Mouse (Mus musculus) hindbrain, embryonic 16.5 days (tissue): ENCODE results near the gene Atp6v1g1. TPM values are rescaled to one million over a fixed set of nuclear protein-coding genes. Genes with fewer than 3 reads are reported as not detected.

Experiments used
- ATAC-seq: fragments of 200-750 bp; cut with Nextera tagmentation; 2 replicates; pipeline ENCODE4 v1.8.0; 2017; ENCODE audit warnings: moderate TSS enrichment, moderate library complexity
- H3K27ac ChIP-seq: fragments of 300-500 bp; sonication (generic); 2 replicates; pipeline ENCODE4 v1.5.1; 2014; ENCODE audit warnings: low read depth, mild to moderate bottlenecking, control low read depth, low read length, moderate library complexity
- H3K27me3 ChIP-seq: fragments of 300-500 bp; sonication (generic); replicated peaks from 2 replicates; pipeline ENCODE4 v1.6.1; 2014; ENCODE audit warnings: low read length; ENCODE audit not compliant: control insufficient read depth, insufficient read depth
- H3K36me3 ChIP-seq: fragments of 300-500 bp; sonication (generic); 2 replicates; pipeline ENCODE4 v1.6.1; 2014; ENCODE audit warnings: mild to moderate bottlenecking, low read length, moderate library complexity, mixed read lengths; ENCODE audit not compliant: control insufficient read depth, insufficient read depth
- H3K4me1 ChIP-seq: fragments of 300-500 bp; sonication (generic); 2 replicates; pipeline ENCODE4 v1.6.1; 2014; ENCODE audit warnings: low read depth, low read length; ENCODE audit not compliant: control insufficient read depth, insufficient read depth
- H3K4me2 ChIP-seq: fragments of 300-500 bp; sonication (generic); 2 replicates; pipeline ENCODE4 v1.6.1; 2014; ENCODE audit warnings: mild to moderate bottlenecking, low read length, control low read depth, moderate library complexity
- H3K4me3 ChIP-seq: fragments of 300-500 bp; sonication (generic); 2 replicates; pipeline ENCODE4 v1.5.1; 2014; ENCODE audit warnings: mild to moderate bottlenecking, low read length, control low read depth, moderate library complexity
- H3K9ac ChIP-seq: fragments of 300-500 bp; sonication (generic); 2 replicates; pipeline ENCODE4 v1.6.1; 2014; ENCODE audit warnings: low read depth, mild to moderate bottlenecking, control low read depth, low read length, moderate library complexity
- H3K9me3 ChIP-seq: fragments of 300-500 bp; sonication (generic); 2 replicates; pipeline ENCODE4 v1.6.1; 2014; ENCODE audit warnings: mild to moderate bottlenecking, low read length, moderate library complexity; ENCODE audit not compliant: control insufficient read depth
- WGBS: fragments of 180-500 bp; shearing (Covaris S2); extraction: QIAGEN DNeasy Blood & Tissue Kit; methylation state at CpG from one replicate; pipeline ENCODE4 v1.1.7; 2014; 5-methylcytosine and 5-hydroxymethylcytosine counted together
- polyA plus RNA-seq: library from polyadenylated mRNA; unstranded; fragments of >200 nt; fragmentation: Nextera tagmentation; extraction: Ambion mirVana; gene quantifications from 2 replicates; pipeline ENCODE4 v1.2.1, GENCODE M21; 2015

Gene Atp6v1g1
- polyA plus RNA-seq, 1 experiment from 2014 or later = 410 TPM

- ATAC-seq = no peak
- no peak overlapping the region for H3K4me2 ChIP-seq
- H3K36me3 ChIP-seq = no peaks in the 10 kb centered on the region
- WGBS = 74% methylated on average over 10 of the region's 10 CpGs
- no peak overlapping the region for H3K9ac ChIP-seq
- no peaks in the 10 kb centered on the region; the same call in 1 of the 2 replicates for H3K4me1 ChIP-seq
- no peak overlapping the region for H3K27ac ChIP-seq
- H3K27me3 ChIP-seq = no peaks in the 10 kb centered on the region
- H3K4me3 ChIP-seq = no peak overlapping the region
- no peaks in the 10 kb centered on the region for H3K9me3 ChIP-seq
Measured at GRCm38 (mm10) chr4:63585216-63585615, 40.6 kb downstream of the Atp6v1g1 start.

DNA sequence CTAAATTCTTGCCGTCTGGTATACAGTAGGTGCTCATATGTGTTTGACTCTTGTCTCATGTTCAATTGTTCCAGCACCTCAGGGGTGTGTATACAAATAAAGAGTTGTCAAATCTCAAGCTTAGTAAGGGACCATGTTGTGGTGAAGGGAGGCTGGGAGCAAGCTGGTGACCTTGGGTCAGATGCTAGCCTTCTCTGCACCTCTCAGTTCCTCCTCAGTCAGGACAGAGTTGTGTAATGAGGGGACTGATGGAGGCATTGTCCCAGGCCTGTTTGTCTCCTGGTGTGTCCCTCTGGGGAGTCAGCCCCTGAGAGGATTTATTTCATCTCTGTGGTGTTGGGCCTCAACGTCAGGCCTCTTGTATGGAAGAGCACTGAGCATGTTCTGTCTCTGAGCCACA, 41.7 kb downstream of the Atp6v1g1 start:
- no peak overlapping the region for H3K9ac ChIP-seq
- H3K4me2 ChIP-seq = no peak overlapping the region
- no peaks in the 10 kb centered on the region for H3K36me3 ChIP-seq
- no peaks in the 10 kb centered on the region for H3K9me3 ChIP-seq
- no peak for ATAC-seq
- H3K4me3 ChIP-seq = no peak overlapping the region
- 80% methylated on average over 2 of the region's 2 CpGs for WGBS
- H3K4me1 ChIP-seq = no peaks in the 10 kb centered on the region
- H3K27ac ChIP-seq = no peak overlapping the region
- H3K27me3 ChIP-seq = no peaks in the 10 kb centered on the region

- H3K9me3 ChIP-seq = no peaks in the 10 kb centered on the region
- H3K27ac ChIP-seq = no peak overlapping the region
- H3K9ac ChIP-seq = no peak overlapping the region
- H3K36me3 ChIP-seq = no peaks in the 10 kb centered on the region
- no peak for ATAC-seq
- H3K4me1 ChIP-seq = no peaks in the 10 kb centered on the region
- H3K4me3 ChIP-seq = no peak overlapping the region
- WGBS = 90% methylated on average over 7 of the region's 7 CpGs
- no peaks in the 10 kb centered on the region for H3K27me3 ChIP-seq
- no peak overlapping the region for H3K4me2 ChIP-seq
Measured at GRCm38 (mm10) chr4:63589987-63590386, 45.4 kb downstream of the Atp6v1g1 start.

DNA sequence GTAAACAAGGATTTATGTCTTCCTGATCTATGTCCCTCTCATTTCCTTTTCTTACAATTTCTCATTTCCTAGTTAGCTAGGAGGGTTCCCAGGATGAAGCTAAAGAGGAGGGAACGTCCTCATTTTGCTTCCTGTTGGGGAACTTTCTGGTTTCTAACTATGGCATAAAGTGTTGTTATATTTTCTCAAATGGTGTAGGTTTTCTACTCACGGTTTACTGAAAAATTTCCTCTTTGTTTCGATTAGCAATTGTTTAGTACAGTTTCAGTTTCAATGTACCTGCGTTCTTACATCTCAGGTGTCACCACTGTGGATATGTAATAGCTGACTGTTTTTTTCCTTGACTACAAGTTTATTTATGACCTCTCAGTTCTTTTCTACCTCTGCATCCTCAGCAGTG, 46.0 kb downstream of the Atp6v1g1 start:
- Histone ChIP-seq H3K27ac (no peak overlapping the region), H3K4me1 (no peaks in the 10 kb centered on the region), H3K9ac (no peak overlapping the region), H3K4me3 (no peak overlapping the region), H3K4me2 (no peak overlapping the region), H3K27me3 (no peaks in the 10 kb centered on the region), H3K9me3 (no peaks in the 10 kb centered on the region), H3K36me3 (no peaks in the 10 kb centered on the region)
- 86% methylated on average over 4 of the region's 4 CpGs for WGBS
- ATAC-seq = no peak

DNA sequence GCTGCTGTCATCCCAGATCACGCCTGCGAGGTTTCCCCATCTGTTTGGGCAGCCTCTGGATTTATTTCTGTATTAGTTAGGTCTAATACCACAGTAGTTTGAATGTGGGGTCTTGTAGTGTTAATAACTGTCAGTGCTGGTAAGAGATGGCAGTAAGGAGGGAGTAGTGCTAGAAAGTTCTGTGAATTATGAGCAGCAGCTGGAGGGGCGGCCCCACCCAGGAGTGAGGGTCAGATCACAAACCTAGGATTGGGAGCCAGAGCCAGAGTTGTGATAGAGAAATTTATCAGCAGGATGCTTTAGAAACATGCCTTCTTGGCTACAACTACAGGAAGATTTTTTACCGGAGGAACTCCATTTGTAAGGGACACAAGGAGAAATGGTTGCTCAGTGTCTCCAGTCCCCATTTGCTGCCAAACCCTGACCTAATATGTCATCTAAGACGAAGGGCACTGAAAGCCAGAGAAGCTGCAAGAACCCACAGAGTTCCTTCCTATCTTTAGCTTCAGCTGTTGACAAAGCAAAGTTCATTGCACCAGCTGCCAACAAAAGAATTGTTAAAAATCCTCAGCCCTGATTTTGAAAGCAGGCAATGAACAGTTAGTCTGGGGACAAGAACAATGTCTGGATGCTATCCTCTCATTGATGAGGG, 50.0 kb downstream of the Atp6v1g1 start:
- no peak for ATAC-seq

DNA sequence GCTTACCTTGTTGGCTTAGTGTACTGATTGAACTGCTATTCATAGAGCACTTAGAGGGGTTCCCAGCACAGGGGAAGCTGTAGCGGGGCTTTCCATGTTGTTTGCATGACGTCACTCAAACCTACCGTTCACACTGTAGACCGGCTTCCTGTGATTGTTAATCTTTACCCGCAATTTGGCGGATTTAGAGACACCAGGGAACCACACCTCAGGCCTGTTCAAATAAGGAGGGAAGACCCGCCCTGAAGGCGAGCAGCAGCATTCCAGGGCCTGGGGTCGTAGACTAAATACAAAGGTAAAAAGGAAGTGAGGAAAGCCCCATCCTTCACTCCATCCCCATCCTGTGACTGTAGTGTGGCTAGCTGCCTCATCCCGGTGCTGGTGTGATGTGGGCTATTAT, 50.7 kb downstream of the Atp6v1g1 start:
- Histone ChIP-seq H3K9me3 (no peaks in the 10 kb centered on the region), H3K36me3 (no peaks in the 10 kb centered on the region), H3K4me3 (no peak overlapping the region), H3K4me2 (no peak overlapping the region), H3K4me1 (no peaks in the 10 kb centered on the region), H3K27ac (no peak overlapping the region), H3K27me3 (no peaks in the 10 kb centered on the region), H3K9ac (no peak overlapping the region)
- WGBS = 85% methylated on average over 10 of the region's 10 CpGs
- ATAC-seq = no peak

More for the DNA sequence above, 50.0 kb downstream of the Atp6v1g1 start:
- H3K4me2 ChIP-seq = no peak overlapping the region
- 76% methylated on average over 5 of the region's 5 CpGs for WGBS
- H3K9me3 ChIP-seq = no peaks in the 10 kb centered on the region
- H3K36me3 ChIP-seq = no peaks in the 10 kb centered on the region
- no peak overlapping the region for H3K9ac ChIP-seq
- H3K4me1 ChIP-seq = no peaks in the 10 kb centered on the region
- H3K27ac ChIP-seq = no peak overlapping the region
- H3K27me3 ChIP-seq = no peaks in the 10 kb centered on the region
- H3K4me3 ChIP-seq = no peak overlapping the region

DNA sequence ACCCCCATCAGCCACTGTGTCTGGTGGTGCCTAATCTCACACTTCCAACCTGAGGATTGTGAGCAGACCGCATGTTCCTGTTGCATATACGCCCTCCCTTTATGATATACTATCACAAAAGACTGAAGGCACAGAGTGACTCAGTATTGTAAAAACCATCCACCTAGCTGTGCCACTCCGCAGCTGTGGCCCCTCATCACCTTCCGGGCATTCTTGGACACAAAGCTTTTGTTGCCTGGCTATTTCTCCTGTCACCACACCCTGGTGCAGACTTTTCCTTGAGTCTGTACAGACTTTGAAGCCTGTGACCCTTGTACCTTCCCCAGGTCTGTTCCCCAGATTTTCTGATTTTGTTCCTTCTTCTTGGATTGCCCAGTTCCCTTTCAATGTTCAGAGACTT, 51.4 kb downstream of the Atp6v1g1 start:
- H3K4me3 ChIP-seq = no peak overlapping the region
- 97% methylated on average over 4 of the region's 4 CpGs for WGBS
- H3K27ac ChIP-seq = no peak overlapping the region
- no peak overlapping the region for H3K9ac ChIP-seq
- H3K4me2 ChIP-seq = no peak overlapping the region
- no peaks in the 10 kb centered on the region for H3K36me3 ChIP-seq
- no peaks in the 10 kb centered on the region for H3K4me1 ChIP-seq
- no peak for ATAC-seq
- no peaks in the 10 kb centered on the region for H3K9me3 ChIP-seq
- no peaks in the 10 kb centered on the region for H3K27me3 ChIP-seq

Other genes with a start within 250 kb of the Atp6v1g1 start
- not detected in 2 replicates for gene Orm1, start 200.2 kb upstream of the Atp6v1g1 start, polyA plus RNA-seq
- not detected in 2 replicates for gene Orm3, start 188.6 kb upstream of the Atp6v1g1 start, polyA plus RNA-seq
- gene Orm2, start 182.3 kb upstream of the Atp6v1g1 start, polyA plus RNA-seq = not detected in 2 replicates
- 4.6 and 6.5 TPM in 2 replicates for gene Akna, start 141.4 kb upstream of the Atp6v1g1 start, polyA plus RNA-seq
- gene Whrn, start 48.8 kb upstream of the Atp6v1g1 start, polyA plus RNA-seq = 5.0 and 5.4 TPM in 2 replicates
- 3.8 and 5.1 TPM in 2 replicates for gene Tmem268, start 14.0 kb downstream of the Atp6v1g1 start, polyA plus RNA-seq
- gene Gm11213, start 60.5 kb downstream of the Atp6v1g1 start, polyA plus RNA-seq = not detected in 2 replicates
- gene Tex48, start 77.7 kb downstream of the Atp6v1g1 start, polyA plus RNA-seq = not detected in 2 replicates
- not detected in 2 replicates for gene Gm11214, start 118.6 kb downstream of the Atp6v1g1 start, polyA plus RNA-seq
- gene Tnfsf15, start 200.3 kb downstream of the Atp6v1g1 start, polyA plus RNA-seq = not detected in 2 replicates